Mouse (Mus musculus) intestine, embryonic 14.5 days (tissue): ENCODE measurements around the gene Suox. TPM values are rescaled to one million over a fixed set of nuclear protein-coding genes. Genes with fewer than 3 reads are reported as not detected.
"Not testable (repeated sequence)": the region's sequence is repeated elsewhere in the genome, so short reads cannot be mapped to it uniquely, and the experiment has no call there.

Experiments used
- ATAC-seq: fragments of 200-750 bp; cut with Nextera tagmentation; replicated peaks from 2 replicates; pipeline ENCODE4 v1.8.0; 2017; ENCODE audit warnings: low read depth, moderate number of reproducible peaks, moderate TSS enrichment, moderate library complexity; ENCODE audit not compliant: low FRiP score, low TSS enrichment
- DNase-seq: peaks from one replicate; pipeline ENCODE4 v3.0.0-alpha.2; 2018; ENCODE audit warnings: low spot score
- H3K27ac ChIP-seq: fragments of 300-500 bp; sonication (generic); 2 replicates; pipeline ENCODE4 v1.5.1; 2014; ENCODE audit warnings: low read depth, mild to moderate bottlenecking, control low read depth
- H3K27me3 ChIP-seq: fragments of 300-500 bp; sonication (generic); replicated peaks from 2 replicates; pipeline ENCODE4 v1.6.1; 2014; ENCODE audit warnings: low read length, control low read depth; ENCODE audit not compliant: control insufficient read depth, insufficient read depth
- H3K36me3 ChIP-seq: fragments of 300-500 bp; sonication (generic); 2 replicates; pipeline ENCODE4 v1.6.1; 2014; ENCODE audit warnings: low read length, control low read depth; ENCODE audit not compliant: control insufficient read depth, insufficient read depth
- H3K4me1 ChIP-seq: fragments of 300-500 bp; sonication (generic); replicated peaks from 2 replicates; pipeline ENCODE4 v1.6.1; 2014; ENCODE audit warnings: low read length, control low read depth, mixed read lengths; ENCODE audit not compliant: control insufficient read depth, insufficient read depth
- H3K4me2 ChIP-seq: fragments of 300-500 bp; sonication (generic); 2 replicates; pipeline ENCODE4 v1.6.1; 2014; ENCODE audit warnings: low read length
- H3K4me3 ChIP-seq: fragments of 300-500 bp; sonication (generic); 2 replicates; pipeline ENCODE4 v1.5.1; 2014; ENCODE audit warnings: low read depth, low read length, control low read depth, mixed read lengths
- H3K9ac ChIP-seq: fragments of 300-500 bp; sonication (generic); 2 replicates; pipeline ENCODE4 v1.6.1; 2014; ENCODE audit warnings: mild to moderate bottlenecking, low read length
- H3K9me3 ChIP-seq: fragments of 300-500 bp; sonication (generic); 2 replicates; pipeline ENCODE4 v1.6.1; 2016; ENCODE audit warnings: low read length, control low read depth; ENCODE audit not compliant: control insufficient read depth
- WGBS: fragments of 180-500 bp; shearing (Covaris S2); extraction: QIAGEN DNeasy Blood & Tissue Kit; methylation state at CpG from one replicate; pipeline ENCODE4 v1.1.7; 2014; 5-methylcytosine and 5-hydroxymethylcytosine counted together
- polyA plus RNA-seq: library from polyadenylated mRNA; unstranded; fragments of >200 nt; fragmentation: Nextera tagmentation; extraction: Ambion mirVana; gene quantifications from 2 replicates; pipeline ENCODE4 v1.2.1, GENCODE M21; 2014

Suox gene
- polyA plus RNA-seq, 1 experiment from 2014 or later: 9.8 TPM

DNA sequence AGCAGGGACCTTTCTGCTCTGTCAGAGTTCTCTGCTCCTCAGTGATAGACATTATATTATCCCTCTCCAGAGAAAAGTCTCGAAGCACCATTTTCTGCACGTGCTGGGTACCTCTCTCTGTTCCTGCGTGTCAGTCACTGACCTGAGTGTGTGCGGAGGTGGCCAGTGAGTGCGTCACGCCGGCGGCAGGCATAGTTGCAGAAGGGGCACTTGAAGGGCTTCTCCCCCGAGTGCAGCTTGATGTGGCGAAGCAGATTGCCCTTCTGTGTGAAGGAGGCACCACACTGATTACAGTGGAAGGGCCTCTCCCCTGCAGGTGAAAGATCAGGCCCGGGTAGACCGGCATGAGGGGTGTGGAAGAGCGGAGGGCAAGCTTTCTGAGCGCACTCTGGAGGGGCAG lies 33.9 kb downstream of the Suox start:
- peaks cover 7% of the 10 kb centered on the region; the same call in 1 of the 2 replicates for H3K36me3 ChIP-seq
- H3K27me3 ChIP-seq: no peaks in the 10 kb centered on the region; the same call in 1 of the 2 replicates
- no peak overlapping the region for H3K4me3 ChIP-seq
- no peak overlapping the region for H3K27ac ChIP-seq
- no peaks in the 10 kb centered on the region for H3K9me3 ChIP-seq
- peaks cover 2% of the 10 kb centered on the region; the same call in 1 of the 2 replicates for H3K4me1 ChIP-seq
- WGBS: 88% methylated on average over 14 of the region's 14 CpGs
- no peak overlapping the region for H3K9ac ChIP-seq
- DNase-seq: no peak
- no peak overlapping the region for H3K4me2 ChIP-seq
- no peak for ATAC-seq

DNA sequence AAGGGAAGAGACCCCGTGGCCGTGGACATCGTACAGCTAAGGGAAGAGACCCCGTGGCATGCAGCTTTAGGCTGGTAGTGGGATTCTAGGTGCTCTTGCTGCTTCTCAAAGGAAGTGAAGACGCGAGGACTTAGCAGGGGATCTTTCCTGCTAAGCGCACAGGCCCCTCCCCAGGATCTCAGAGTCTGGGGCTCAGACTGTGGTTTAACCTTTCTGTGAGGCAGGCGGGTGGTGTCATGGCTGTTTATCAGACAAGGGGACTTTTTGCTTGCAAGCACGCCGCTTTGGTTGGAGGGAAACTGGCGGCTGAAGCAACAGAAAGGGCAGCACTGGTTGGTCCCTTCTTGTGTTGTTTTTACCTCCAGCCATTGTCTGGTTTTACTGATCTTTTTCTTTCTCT lies 36.9 kb downstream of the Suox start:
- ATAC-seq: no peak
- H3K27ac ChIP-seq: no peak overlapping the region
- no peaks in the 10 kb centered on the region for H3K27me3 ChIP-seq
- DNase-seq: no peak
- no peak overlapping the region for H3K4me2 ChIP-seq
- peaks cover 15% of the 10 kb centered on the region; the same call in 1 of the 2 replicates for H3K36me3 ChIP-seq
- WGBS: 24% methylated on average over 11 of the region's 11 CpGs
- H3K4me1 ChIP-seq: no peaks in the 10 kb centered on the region
- H3K4me3 ChIP-seq: no peak overlapping the region
- H3K9ac ChIP-seq: no peak overlapping the region
- no peaks in the 10 kb centered on the region for H3K9me3 ChIP-seq

GRCm38 (mm10) chr10:128636561-128636960 lies 37.3 kb downstream of the Suox start:
- Histone ChIP-seq H3K4me3 (no peak overlapping the region), H3K9me3 (no peaks in the 10 kb centered on the region), H3K27me3 (no peaks in the 10 kb centered on the region), H3K4me1 (no peaks in the 10 kb centered on the region), H3K9ac (no peak overlapping the region), H3K27ac (no peak overlapping the region), H3K4me2 (no peak overlapping the region), H3K36me3 (peaks cover 15% of the 10 kb centered on the region; the same call in 1 of the 2 replicates)
- 64% methylated on average over 6 of the region's 6 CpGs for WGBS
- no peak for ATAC-seq
- no peak for DNase-seq

- no peak for DNase-seq
- no peak overlapping the region for H3K4me2 ChIP-seq
- H3K4me1 ChIP-seq: no peaks in the 10 kb centered on the region
- no peak for ATAC-seq
- H3K4me3 ChIP-seq: no peak overlapping the region
- no peak overlapping the region for H3K27ac ChIP-seq
- H3K36me3 ChIP-seq: peaks cover 15% of the 10 kb centered on the region; the same call in 1 of the 2 replicates
- no peaks in the 10 kb centered on the region for H3K27me3 ChIP-seq
- H3K9ac ChIP-seq: no peak overlapping the region
- 94% methylated on average over 13 of the region's 13 CpGs for WGBS
- no peaks in the 10 kb centered on the region for H3K9me3 ChIP-seq
These were observed 38.2 kb downstream of the Suox start for GRCm38 (mm10) chr10:128635697-128636096.

DNA sequence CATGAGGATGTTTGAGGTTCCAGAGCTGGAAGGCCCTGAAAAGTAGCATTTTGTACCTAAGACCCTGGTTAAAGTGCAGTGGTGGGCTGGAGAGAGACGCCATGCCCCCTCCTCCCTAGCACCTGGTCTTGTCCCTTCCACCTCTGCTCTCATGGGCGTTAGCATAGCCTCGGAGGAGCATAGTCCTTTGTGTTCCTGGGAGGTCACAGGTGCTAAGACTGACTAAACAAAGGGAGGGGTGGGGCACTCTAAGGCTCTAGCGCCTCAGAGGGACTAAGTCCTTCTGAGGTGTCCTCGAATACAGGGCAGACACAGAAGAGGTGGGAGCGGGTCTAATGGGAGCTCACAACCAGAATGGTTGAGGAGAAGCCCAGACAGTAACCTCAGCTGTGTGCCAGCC lies 42.3 kb downstream of the Suox start:
- H3K9ac ChIP-seq: no peak overlapping the region
- ATAC-seq: no peak

DNA sequence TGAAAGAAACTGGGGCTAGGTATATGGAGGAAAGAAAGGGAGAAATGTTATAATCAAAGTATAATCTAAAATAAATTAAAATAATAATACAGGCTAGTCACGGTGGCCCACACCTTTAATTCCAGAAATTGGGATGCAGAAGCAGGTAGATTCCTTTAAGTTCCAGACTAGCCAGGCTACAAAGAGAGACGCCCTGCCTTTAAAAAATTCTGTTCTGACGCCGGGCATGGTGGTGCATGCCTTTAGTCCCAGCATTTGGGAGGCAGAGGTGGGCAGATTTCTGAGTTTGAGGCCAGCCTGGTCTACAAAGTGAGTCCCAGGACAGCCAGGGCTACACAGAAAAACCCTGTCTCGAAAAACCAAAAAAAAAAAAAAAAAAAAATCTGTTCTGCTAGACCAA lies 43.6 kb downstream of the Suox start:
- not testable (repeated sequence) for DNase-seq, H3K4me2 ChIP-seq, H3K27ac ChIP-seq, H3K9me3 ChIP-seq, H3K4me3 ChIP-seq, ATAC-seq, H3K9ac ChIP-seq, H3K27me3 ChIP-seq, H3K4me1 ChIP-seq
- H3K36me3 ChIP-seq: peaks cover 13% of the 10 kb centered on the region
- 91% methylated on average over 5 of the region's 5 CpGs for WGBS

More for the DNA sequence above, 42.3 kb downstream of the Suox start:
- Histone ChIP-seq H3K36me3 (0 out of 2 replicates have a peak, but pooled peaks cover 8% of the 10 kb centered on the region), H3K9me3 (no peaks in the 10 kb centered on the region), H3K4me3 (no peak overlapping the region), H3K4me1 (no peaks in the 10 kb centered on the region), H3K27me3 (no peaks in the 10 kb centered on the region), H3K4me2 (no peak overlapping the region), H3K27ac (no peak overlapping the region)
- 16% methylated on average over 6 of the region's 6 CpGs for whole genome bisulfite sequencing
- no peak for DNase-seq

- 86% methylated on average over 2 of the region's 2 CpGs for WGBS
- H3K4me2 ChIP-seq: no peak overlapping the region
- H3K4me1 ChIP-seq: peaks cover 7% of the 10 kb centered on the region
- no peak overlapping the region for H3K4me3 ChIP-seq
- H3K27me3 ChIP-seq: no peaks in the 10 kb centered on the region
- H3K9me3 ChIP-seq: no peaks in the 10 kb centered on the region
- no peak overlapping the region for H3K27ac ChIP-seq
- no peak for DNase-seq
- ATAC-seq: no peak
- H3K36me3 ChIP-seq: peaks cover 17% of the 10 kb centered on the region
- H3K9ac ChIP-seq: no peak overlapping the region
These were observed 44.1 kb downstream of the Suox start for GRCm38 (mm10) chr10:128629746-128630145.

DNA sequence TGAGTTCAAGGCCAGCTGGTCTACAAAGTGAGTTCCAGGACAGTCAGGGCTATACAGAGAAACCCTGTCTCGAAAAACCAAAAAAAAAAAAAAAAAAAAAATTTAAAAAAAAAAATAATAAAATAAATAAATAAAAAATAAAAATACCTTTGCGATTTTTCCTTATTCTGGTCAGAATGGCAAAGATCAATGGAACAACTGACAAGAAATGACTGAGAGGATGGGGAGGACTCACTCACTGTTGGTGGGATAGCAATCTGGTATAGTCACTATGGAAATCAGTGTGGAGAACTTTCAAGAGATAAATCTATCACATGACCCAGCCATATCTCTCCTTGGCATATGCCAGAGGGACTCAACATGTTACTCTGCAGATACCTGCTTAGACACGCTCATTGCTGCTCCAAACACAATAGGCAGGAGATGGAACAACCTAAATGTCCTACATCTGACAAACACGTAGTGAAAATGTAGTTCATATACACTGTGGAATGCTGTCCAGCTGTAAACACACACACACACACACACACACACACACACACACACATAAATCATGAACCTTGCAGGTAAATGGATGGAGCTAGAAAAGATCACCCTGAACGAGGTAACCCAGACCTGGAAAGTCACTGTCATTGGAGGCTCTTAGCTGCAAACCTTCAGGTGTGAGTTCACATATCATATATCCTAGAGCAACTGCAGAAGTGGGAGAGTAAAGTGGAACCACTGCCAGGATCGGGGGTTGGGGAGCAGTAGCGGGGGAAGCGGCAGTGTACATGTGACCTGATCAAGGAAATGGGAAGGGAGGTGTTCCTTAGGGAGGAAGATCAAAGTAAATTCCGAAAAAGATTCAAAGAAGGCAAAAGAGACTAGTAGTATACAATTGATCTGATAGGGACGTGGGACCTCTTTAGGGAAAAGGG lies 46.2 kb downstream of the Suox start:
- no peaks in the 10 kb centered on the region for H3K9me3 ChIP-seq
- no peaks in the 10 kb centered on the region for H3K27me3 ChIP-seq
- ATAC-seq (no peak), DNase-seq (no peak)
- H3K27ac ChIP-seq: no peak overlapping the region
- WGBS: 81% methylated on average over 10 of the region's 10 CpGs
- no peak overlapping the region for H3K9ac ChIP-seq
- H3K4me1 ChIP-seq: peaks cover 7% of the 10 kb centered on the region
- H3K4me3 ChIP-seq: no peak overlapping the region
- no peak overlapping the region for H3K4me2 ChIP-seq
- H3K36me3 ChIP-seq: peaks cover 30% of the 10 kb centered on the region
